Mouse (Mus musculus): ENCODE results near the gene Plcd1.

DNA sequence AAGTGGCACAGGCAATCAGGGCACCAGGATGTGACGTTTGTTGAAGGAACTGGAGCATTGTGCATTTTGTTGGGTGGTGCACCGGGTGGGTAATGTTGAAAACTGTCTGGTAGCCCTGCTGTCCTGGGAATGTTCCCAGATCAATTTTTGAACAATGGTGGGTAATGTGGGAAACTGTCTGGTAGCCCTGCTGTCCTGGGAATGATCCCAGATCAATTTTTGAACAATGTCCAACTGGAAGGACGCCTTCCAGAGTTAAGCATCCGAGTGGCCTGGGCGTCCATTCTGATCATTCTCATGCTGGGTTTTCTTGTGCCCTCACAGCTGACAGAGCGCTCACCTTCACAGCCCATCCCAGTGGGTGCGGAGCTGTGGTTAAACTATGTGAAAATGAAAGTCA is 66.0 kb downstream of the Plcd1 start:
- no peak for TF ChIP-seq EP300 (IDR thresholded peaks at IDR 0.05; ENCODE audit: low read depth)
- TF ChIP-seq CTCF (IDR thresholded peaks at IDR 0.05; ENCODE audit: low read depth), result no peak

Measured in heart, postnatal 0 days (tissue).